Mouse (Mus musculus) limb, embryonic 12.5 days (tissue): ENCODE results near the gene Plcg1. TPM values are rescaled to one million over a fixed set of nuclear protein-coding genes. Genes with fewer than 3 reads are reported as not detected.

Experiments
- ATAC-seq: fragments of 200-750 bp; cut with Nextera tagmentation; 2 replicates; pipeline ENCODE4 v1.8.0; 2017; ENCODE audit warnings: low read depth, moderate TSS enrichment; ENCODE audit not compliant: insufficient number of reproducible peaks, insufficient read depth, low FRiP score, low TSS enrichment
- H3K27ac ChIP-seq: fragments of 300-500 bp; sonication (generic); 2 replicates; pipeline ENCODE4 v1.5.1; 2016; ENCODE audit warnings: mild to moderate bottlenecking, moderate library complexity
- H3K27me3 ChIP-seq: fragments of 300-500 bp; sonication (generic); 2 replicates; pipeline ENCODE4 v1.6.1; 2016; ENCODE audit warnings: mild to moderate bottlenecking, moderate library complexity
- H3K36me3 ChIP-seq: fragments of 300-500 bp; sonication (generic); 2 replicates; pipeline ENCODE4 v1.6.1; 2016; ENCODE audit warnings: mild to moderate bottlenecking, moderate library complexity
- H3K4me1 ChIP-seq: fragments of 300-500 bp; sonication (generic); replicated peaks from 2 replicates; pipeline ENCODE4 v1.6.1; 2016
- H3K4me2 ChIP-seq: fragments of 300-500 bp; sonication (generic); 2 replicates; pipeline ENCODE4 v1.6.1; 2016; ENCODE audit warnings: mild to moderate bottlenecking, moderate library complexity
- H3K4me3 ChIP-seq: fragments of 300-500 bp; sonication (generic); replicated peaks from 2 replicates; pipeline ENCODE4 v1.5.1; 2016; ENCODE audit warnings: mild to moderate bottlenecking
- H3K9ac ChIP-seq: fragments of 300-500 bp; sonication (generic); replicated peaks from 2 replicates; pipeline ENCODE4 v1.6.1; 2016; ENCODE audit warnings: mild to moderate bottlenecking, moderate library complexity
- H3K9me3 ChIP-seq: fragments of 300-500 bp; sonication (generic); 2 replicates; pipeline ENCODE4 v1.6.1; 2016; ENCODE audit warnings: mild to moderate bottlenecking, moderate library complexity
- WGBS: fragments of 180-500 bp; shearing (Covaris S2); methylation state at CpG from one replicate; pipeline ENCODE4 v1.1.7; 2016; 5-methylcytosine and 5-hydroxymethylcytosine counted together
- polyA plus RNA-seq: library from polyadenylated mRNA; unstranded; fragments of >200 nt; fragmentation: Nextera tagmentation; extraction: Ambion mirVana; gene quantifications from 2 replicates; pipeline ENCODE4 v1.2.1, GENCODE M21; 2016

Plcg1 gene
- polyA plus RNA-seq, 1 experiment from 2014 or later = 106 TPM

GRCm38 (mm10) chr2:160802326-160802725, 71.2 kb downstream of the Plcg1 start:
- 70% methylated on average over 3 of the region's 3 CpGs for WGBS
- Histone ChIP-seq H3K4me1 (0 out of 2 replicates have a peak, but pooled peaks cover 5% of the 10 kb centered on the region), H3K36me3 (no peaks in the 10 kb centered on the region), H3K4me3 (no peak overlapping the region), H3K27ac (no peak overlapping the region), H3K4me2 (no peak overlapping the region), H3K9me3 (no peaks in the 10 kb centered on the region), H3K9ac (no peak overlapping the region), H3K27me3 (no peaks in the 10 kb centered on the region)
- ATAC-seq = no peak

- Histone ChIP-seq H3K4me3 (no peak overlapping the region), H3K27me3 (no peaks in the 10 kb centered on the region), H3K4me2 (no peak overlapping the region), H3K4me1 (0 out of 2 replicates have a peak, but pooled peaks cover 5% of the 10 kb centered on the region), H3K27ac (no peak overlapping the region), H3K9ac (no peak overlapping the region), H3K9me3 (no peaks in the 10 kb centered on the region), H3K36me3 (no peaks in the 10 kb centered on the region)
- WGBS = 35% methylated on average over 4 of the region's 4 CpGs
- ATAC-seq = no peak
Observed at GRCm38 (mm10) chr2:160804794-160805527, 73.9 kb downstream of the Plcg1 start.

GRCm38 (mm10) chr2:160806091-160806521, 75.0 kb downstream of the Plcg1 start:
- Histone ChIP-seq H3K36me3 (no peaks in the 10 kb centered on the region), H3K4me3 (no peak overlapping the region), H3K27ac (no peak overlapping the region), H3K9me3 (no peaks in the 10 kb centered on the region), H3K4me2 (no peak overlapping the region), H3K4me1 (0 out of 2 replicates have a peak, but pooled peaks cover 5% of the 10 kb centered on the region), H3K9ac (no peak overlapping the region), H3K27me3 (no peaks in the 10 kb centered on the region)
- ATAC-seq = no peak
- 41% methylated on average over 3 of the region's 3 CpGs for WGBS

- Histone ChIP-seq H3K4me2 (no peak overlapping the region), H3K9ac (no peak overlapping the region), H3K36me3 (no peaks in the 10 kb centered on the region), H3K27me3 (no peaks in the 10 kb centered on the region), H3K4me1 (no peaks in the 10 kb centered on the region), H3K27ac (no peak overlapping the region), H3K4me3 (no peak overlapping the region), H3K9me3 (no peaks in the 10 kb centered on the region)
- no peak for ATAC-seq
Observed at GRCm38 (mm10) chr2:160810376-160810775, 79.3 kb downstream of the Plcg1 start.

- Histone ChIP-seq H3K4me2 (no peak overlapping the region), H3K4me1 (no peaks in the 10 kb centered on the region), H3K4me3 (no peak overlapping the region), H3K27ac (no peak overlapping the region), H3K9ac (no peak overlapping the region), H3K9me3 (no peaks in the 10 kb centered on the region), H3K36me3 (no peaks in the 10 kb centered on the region), H3K27me3 (no peaks in the 10 kb centered on the region)
- 87% methylated on average over 1 of the region's 1 CpGs for WGBS
- ATAC-seq = no peak
Observed at GRCm38 (mm10) chr2:160810802-160811201, 79.7 kb downstream of the Plcg1 start.

Other genes with a start within 250 kb of the Plcg1 start
- gene Top1, start 85.4 kb upstream of the Plcg1 start, polyA plus RNA-seq = 111 and 117 TPM in 2 replicates
- gene Zhx3, start 141.7 kb downstream of the Plcg1 start, polyA plus RNA-seq = 10.4 and 11.6 TPM in 2 replicates
- 2.6 and 2.9 TPM in 2 replicates for gene Lpin3, start 149.4 kb downstream of the Plcg1 start, polyA plus RNA-seq
- gene Emilin3, start 181.0 kb downstream of the Plcg1 start, polyA plus RNA-seq = 15.9 and 16.7 TPM in 2 replicates